Mouse (Mus musculus): ENCODE results near the gene Orai3. TPM values are rescaled to one million over a fixed set of nuclear protein-coding genes. Genes with fewer than 3 reads are reported as not detected.
A peak's percentile ranks its signal among the peaks of the same experiment; 100 is the strongest.

Gene Orai3
- polyA plus RNA-seq, 1 experiment from 2014 or later = 33.4 TPM

DNA sequence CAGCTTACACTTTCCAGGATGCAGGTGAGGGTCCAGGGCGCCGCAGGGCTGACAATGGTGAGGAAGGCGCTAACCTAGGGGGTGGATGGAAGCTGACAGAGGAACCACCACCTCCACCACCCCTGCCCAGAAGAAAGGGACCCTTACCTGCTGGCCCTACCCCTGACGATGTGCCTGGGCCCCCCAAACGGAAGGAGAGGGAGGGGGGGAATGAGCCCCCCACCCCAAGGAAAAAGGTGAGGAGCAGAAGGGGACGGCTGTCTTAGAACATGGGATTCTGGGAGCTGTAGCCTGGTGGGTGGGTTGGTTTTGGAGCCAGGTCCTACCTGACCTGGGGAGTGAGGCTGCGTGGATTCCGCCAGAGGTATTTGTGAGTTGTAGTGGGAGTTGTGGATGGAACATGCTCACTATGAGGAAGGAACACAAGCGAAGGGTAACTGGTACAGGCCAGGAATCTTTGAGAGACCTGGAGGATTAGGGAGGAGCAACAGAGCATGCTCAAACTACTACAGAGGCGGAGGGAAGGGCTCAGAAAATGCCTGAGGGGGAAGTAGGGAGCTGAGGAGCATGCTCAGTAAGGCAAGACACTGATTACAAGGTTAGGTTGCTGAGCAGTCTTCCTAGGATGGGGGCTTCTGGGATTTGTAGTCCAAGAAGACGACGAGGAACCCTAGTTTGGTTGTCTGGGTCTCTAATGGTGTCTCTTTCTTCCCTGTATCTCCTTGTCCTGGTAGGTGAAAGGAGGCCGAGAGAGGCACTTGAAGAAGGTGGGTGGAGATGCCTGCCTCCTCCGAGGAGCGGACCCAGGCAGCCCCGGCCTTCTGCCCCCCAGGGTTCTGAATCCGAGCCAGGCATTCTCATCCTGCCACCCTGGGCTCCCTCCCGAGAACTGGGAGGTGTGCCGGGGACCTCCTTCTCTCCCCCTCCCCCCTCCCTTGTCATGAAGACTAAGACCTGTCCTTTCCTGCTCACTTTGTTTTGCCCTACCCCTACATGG is 19.2 kb upstream of the Orai3 start:
- H3K4me3 ChIP-seq (ENCODE audit: inconsistent target) = no peak overlapping the region
- H3K79me2 ChIP-seq (ENCODE audit: inconsistent target) = no peaks in the 10 kb centered on the region
- WGBS (ENCODE audit: missing documents) = 89% methylated on average over 18 of the region's 19 CpGs
- no peak overlapping the region for H3K27ac ChIP-seq
- peaks cover 36% of the 10 kb centered on the region; the same call in 1 of the 2 replicates for H3K36me3 ChIP-seq (ENCODE audit: inconsistent target)

DNA sequence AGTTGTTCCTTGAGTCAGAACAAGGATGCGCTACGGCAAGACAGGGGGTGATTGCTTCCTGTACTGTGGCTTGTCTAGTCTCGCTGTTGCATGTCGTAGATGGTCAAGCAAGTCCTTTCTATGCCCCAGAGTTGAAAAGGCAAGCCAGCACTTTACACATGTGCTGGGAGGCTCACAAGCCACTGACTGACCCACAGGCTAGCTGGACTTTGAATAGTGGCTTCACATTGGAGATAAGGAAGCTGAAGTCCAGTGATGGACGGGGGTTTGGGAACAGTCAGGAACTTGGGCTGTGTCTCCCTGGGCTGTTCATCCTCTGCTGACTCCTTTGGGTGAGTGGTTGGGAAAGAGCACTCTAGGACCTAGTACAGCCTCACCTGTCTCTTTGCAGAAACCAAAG is 18.0 kb upstream of the Orai3 start:
- Histone ChIP-seq H3K4me3 (ENCODE audit: inconsistent target) (no peak overlapping the region), H3K27ac (no peak overlapping the region), H3K79me2 (ENCODE audit: inconsistent target) (no peaks in the 10 kb centered on the region), H3K36me3 (ENCODE audit: inconsistent target) (peaks cover 36% of the 10 kb centered on the region; the same call in 1 of the 2 replicates)
- WGBS (ENCODE audit: missing documents) = 96% methylated on average over 5 of the region's 5 CpGs

- H3K27ac ChIP-seq = no peak overlapping the region
- H3K79me2 ChIP-seq (ENCODE audit: inconsistent target) = no peaks in the 10 kb centered on the region
- peaks cover 36% of the 10 kb centered on the region; the same call in 1 of the 2 replicates for H3K36me3 ChIP-seq (ENCODE audit: inconsistent target)
- H3K4me3 ChIP-seq (ENCODE audit: inconsistent target) = no peak overlapping the region
- WGBS (ENCODE audit: missing documents) = 93% methylated on average over 26 of the region's 27 CpGs
Measured at GRCm38 (mm10) chr7:127752069-127752468, 17.5 kb upstream of the Orai3 start.

GRCm38 (mm10) chr7:127753158-127753557 is 16.5 kb upstream of the Orai3 start:
- H3K36me3 ChIP-seq (ENCODE audit: inconsistent target) = peaks cover 36% of the 10 kb centered on the region; the same call in 1 of the 2 replicates
- H3K4me3 ChIP-seq (ENCODE audit: inconsistent target) = no peak overlapping the region
- H3K79me2 ChIP-seq (ENCODE audit: inconsistent target) = no peaks in the 10 kb centered on the region
- 82% methylated on average over 4 of the region's 5 CpGs for WGBS (ENCODE audit: missing documents)
- no peak overlapping the region for H3K27ac ChIP-seq

DNA sequence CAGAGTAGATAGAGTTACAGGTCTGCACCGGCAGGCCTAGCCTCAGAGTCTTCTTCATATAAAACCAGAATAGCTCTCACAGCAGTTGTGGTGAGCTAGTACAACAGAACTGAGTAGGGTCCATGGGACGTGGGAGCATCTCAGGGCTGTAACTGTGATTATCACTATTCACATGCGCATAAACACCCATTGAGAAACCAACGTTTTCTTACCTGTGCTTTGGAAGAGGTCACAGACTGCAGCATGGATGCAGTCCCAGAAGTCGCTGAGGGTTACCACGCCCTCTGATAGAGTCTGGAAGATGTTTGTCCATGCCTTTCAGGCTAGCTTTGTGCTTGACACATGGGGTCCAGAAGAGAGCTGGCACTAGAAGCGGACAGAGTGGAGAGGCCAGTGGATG is 15.9 kb upstream of the Orai3 start:
- H3K27ac ChIP-seq = no peak overlapping the region
- WGBS (ENCODE audit: missing documents) = 91% methylated on average over 7 of the region's 7 CpGs
- H3K79me2 ChIP-seq (ENCODE audit: inconsistent target) = no peaks in the 10 kb centered on the region
- no peak overlapping the region for H3K4me3 ChIP-seq (ENCODE audit: inconsistent target)
- peaks cover 36% of the 10 kb centered on the region; the same call in 1 of the 2 replicates for H3K36me3 ChIP-seq (ENCODE audit: inconsistent target)

- Histone ChIP-seq H3K36me3 (ENCODE audit: inconsistent target) (peaks cover 8% of the 10 kb centered on the region; the same call in 1 of the 2 replicates), H3K27ac (peak overlapping the region; percentile 37), H3K4me3 (ENCODE audit: inconsistent target) (no peak overlapping the region), H3K79me2 (ENCODE audit: inconsistent target) (no peaks in the 10 kb centered on the region)
- WGBS (ENCODE audit: missing documents) = 13% methylated on average over 6 of the region's 6 CpGs
Measured at GRCm38 (mm10) chr7:127759716-127760115, 9.9 kb upstream of the Orai3 start.

DNA sequence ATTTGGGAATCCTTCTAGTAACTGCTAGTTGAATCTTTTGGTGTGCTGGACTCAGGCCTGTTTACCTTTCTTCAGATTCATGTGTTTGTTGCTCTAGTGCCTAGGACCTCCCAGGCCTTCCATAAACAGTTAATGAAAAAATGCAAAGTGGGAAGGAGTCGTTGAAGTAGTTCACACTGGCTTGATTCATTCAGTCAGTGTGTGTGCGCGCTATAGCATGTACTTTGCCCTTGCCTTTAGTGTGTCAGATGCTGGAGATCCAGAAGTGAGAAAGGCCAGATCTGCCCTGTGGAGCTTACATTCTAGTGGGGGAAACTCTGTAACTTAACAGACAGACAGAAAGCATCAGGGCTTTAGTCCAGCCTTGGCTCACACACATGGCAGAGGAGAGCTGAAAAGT is 9.1 kb upstream of the Orai3 start:
- 91% methylated on average over 3 of the region's 3 CpGs for WGBS (ENCODE audit: missing documents)
- H3K4me3 ChIP-seq (ENCODE audit: inconsistent target) = no peak overlapping the region
- peak overlapping the region; percentile 14 for H3K27ac ChIP-seq
- no peaks in the 10 kb centered on the region for H3K79me2 ChIP-seq (ENCODE audit: inconsistent target)
- H3K36me3 ChIP-seq (ENCODE audit: inconsistent target) = peaks cover 4% of the 10 kb centered on the region; the same call in 1 of the 2 replicates

DNA sequence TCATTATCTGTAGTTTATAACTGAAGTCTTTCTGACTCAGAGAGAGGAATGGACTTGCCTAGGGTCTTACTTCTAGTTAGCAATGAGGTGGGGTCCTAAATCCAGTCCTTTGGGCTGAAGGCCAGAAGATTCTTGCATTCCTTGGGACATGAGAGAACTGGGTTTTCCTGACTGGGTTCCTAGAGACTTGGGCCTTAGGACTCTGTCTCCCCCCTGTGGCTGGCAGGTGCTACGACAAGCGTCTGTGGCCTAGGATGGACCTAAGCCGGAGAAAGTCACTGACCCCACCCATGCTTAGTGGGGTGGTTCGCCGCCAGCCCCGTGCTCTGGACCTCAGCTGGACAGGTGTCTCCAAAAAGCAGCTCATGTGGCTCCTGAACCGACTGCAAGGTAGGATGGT is 8.6 kb upstream of the Orai3 start:
- Histone ChIP-seq H3K27ac (no peak overlapping the region), H3K36me3 (ENCODE audit: inconsistent target) (peaks cover 9% of the 10 kb centered on the region; the same call in 1 of the 2 replicates), H3K79me2 (ENCODE audit: inconsistent target) (no peaks in the 10 kb centered on the region), H3K4me3 (ENCODE audit: inconsistent target) (no peak overlapping the region)
- 19% methylated on average over 7 of the region's 7 CpGs for WGBS (ENCODE audit: missing documents)

DNA sequence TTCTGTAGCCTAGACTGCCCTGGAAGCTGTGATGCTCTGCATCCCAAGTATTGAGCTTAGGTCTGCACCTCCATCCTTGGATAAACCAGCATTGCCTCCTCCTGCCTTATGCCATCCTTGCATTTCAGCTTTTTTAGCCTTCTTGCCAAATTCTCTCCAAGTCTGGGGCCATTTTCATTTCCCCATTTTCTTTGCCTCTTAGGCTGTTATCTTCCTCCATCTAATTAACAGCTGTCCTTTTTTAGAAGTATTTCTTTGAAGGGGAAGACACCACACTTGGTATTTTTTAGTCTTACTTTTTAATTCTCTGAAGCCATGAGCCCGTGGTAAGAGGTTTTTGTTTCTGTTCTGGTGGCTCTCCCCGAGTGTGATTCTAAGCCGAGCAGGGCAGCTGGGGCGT is 6.0 kb upstream of the Orai3 start:
- no peaks in the 10 kb centered on the region for H3K79me2 ChIP-seq (ENCODE audit: inconsistent target)
- H3K4me3 ChIP-seq (ENCODE audit: inconsistent target) = no peak overlapping the region
- peaks cover 11% of the 10 kb centered on the region; the same call in 1 of the 2 replicates for H3K36me3 ChIP-seq (ENCODE audit: inconsistent target)
- WGBS (ENCODE audit: missing documents) = 10% methylated on average over 4 of the region's 4 CpGs
- H3K27ac ChIP-seq = peak overlapping the region; percentile 19

DNA sequence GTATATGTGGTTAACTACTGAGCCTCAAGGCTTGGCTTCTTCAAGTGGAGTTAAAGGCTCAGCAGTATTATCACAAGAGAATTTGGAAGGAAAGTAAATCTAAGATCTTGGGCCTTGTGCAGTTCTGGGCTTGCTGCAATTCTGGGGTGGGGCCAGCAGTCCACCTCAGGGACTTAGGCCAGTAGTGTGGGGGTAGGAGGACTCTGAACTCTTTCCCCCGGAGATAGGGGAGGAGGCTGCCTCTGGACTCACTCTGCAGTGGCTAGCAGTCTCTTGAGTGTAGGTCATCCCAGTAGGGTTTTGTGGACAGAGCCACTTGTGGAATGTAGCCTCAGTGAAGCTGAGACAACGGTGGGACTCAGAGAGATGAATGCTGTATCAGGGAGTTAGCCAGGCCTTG is 3.9 kb upstream of the Orai3 start:
- peaks cover 11% of the 10 kb centered on the region; the same call in 1 of the 2 replicates for H3K79me2 ChIP-seq (ENCODE audit: inconsistent target)
- WGBS (ENCODE audit: missing documents) = 100% methylated on average over 1 of the region's 2 CpGs
- peaks cover 11% of the 10 kb centered on the region; the same call in 1 of the 2 replicates for H3K36me3 ChIP-seq (ENCODE audit: inconsistent target)
- H3K27ac ChIP-seq = no peak overlapping the region
- no peak overlapping the region for H3K4me3 ChIP-seq (ENCODE audit: inconsistent target)

GRCm38 (mm10) chr7:127766851-127767609 is 2.6 kb upstream of the Orai3 start:
- Histone ChIP-seq H3K4me3 (ENCODE audit: inconsistent target) (no peak overlapping the region), H3K36me3 (ENCODE audit: inconsistent target) (peaks cover 11% of the 10 kb centered on the region; the same call in 1 of the 2 replicates), H3K27ac (no peak overlapping the region), H3K79me2 (ENCODE audit: inconsistent target) (peaks cover 18% of the 10 kb centered on the region; the same call in 1 of the 2 replicates)
- WGBS (ENCODE audit: missing documents) = 88% methylated on average over 17 of the region's 17 CpGs

DNA sequence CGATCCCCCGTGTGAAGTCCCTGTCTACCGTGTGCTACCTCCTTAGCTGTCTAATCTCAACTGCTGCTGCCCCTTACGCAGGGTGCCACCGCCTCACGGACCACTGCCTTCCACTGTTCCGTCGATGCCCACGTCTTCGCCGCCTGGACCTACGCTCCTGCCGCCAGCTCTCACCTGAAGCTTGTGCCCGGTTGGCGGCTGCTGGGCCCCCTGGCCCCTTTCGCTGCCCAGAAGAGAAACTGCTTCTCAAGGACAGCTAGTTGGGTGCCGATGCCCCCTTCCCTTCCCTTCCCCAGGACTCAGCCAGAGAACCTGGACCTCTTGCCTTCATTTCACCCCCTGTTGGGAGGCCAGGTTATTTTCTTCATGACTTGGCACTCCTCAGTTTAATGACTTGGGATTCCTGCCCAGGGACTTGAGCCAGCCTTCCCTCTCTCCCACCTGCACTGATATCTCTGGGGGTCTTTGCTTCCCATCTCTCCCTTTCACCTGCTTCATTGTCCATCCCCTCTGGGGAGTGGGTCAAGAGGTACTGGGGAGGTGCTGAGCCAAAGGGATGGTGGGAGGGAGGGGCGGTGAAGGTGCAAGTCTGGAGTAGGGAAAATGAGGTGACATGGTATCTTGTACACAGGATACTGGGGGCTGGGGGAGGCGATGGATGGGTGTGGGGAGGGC is 1.8 kb upstream of the Orai3 start:
- H3K4me3 ChIP-seq (ENCODE audit: inconsistent target) = no peak overlapping the region
- H3K79me2 ChIP-seq (ENCODE audit: inconsistent target) = peaks cover 18% of the 10 kb centered on the region; the same call in 1 of the 2 replicates
- 96% methylated on average over 19 of the region's 19 CpGs for WGBS (ENCODE audit: missing documents)
- 0 out of 2 replicates have a peak, but pooled peaks cover 6% of the 10 kb centered on the region for H3K36me3 ChIP-seq (ENCODE audit: inconsistent target)
- no peak overlapping the region for H3K27ac ChIP-seq

- H3K27ac ChIP-seq = no peak overlapping the region
- peaks cover 18% of the 10 kb centered on the region; the same call in 1 of the 2 replicates for H3K79me2 ChIP-seq (ENCODE audit: inconsistent target)
- WGBS (ENCODE audit: missing documents) = 75% methylated on average over 13 of the region's 13 CpGs
- 0 out of 2 replicates have a peak, but pooled peaks cover 6% of the 10 kb centered on the region for H3K36me3 ChIP-seq (ENCODE audit: inconsistent target)
- H3K4me3 ChIP-seq (ENCODE audit: inconsistent target) = no peak overlapping the region
Measured at GRCm38 (mm10) chr7:127768346-127768996, 1.1 kb upstream of the Orai3 start.

Measured in macrophage (primary cell).